Mouse (Mus musculus): ENCODE measurements at regions not wholly inside any gene's neighbourhood (a gene's known extent, or its start where the extent isn't known, plus 50 kb on each side); places are given as distances from the start of the nearest gene placed in this dataset.

GRCm38 (mm10) chr13:28782497-28783246 lies 170.8 kb downstream of the Sox4 start:
- no peaks in the 10 kb centered on the region for H3K27me3 ChIP-seq (ENCODE audit: low read depth, poor library complexity, severe bottlenecking)
- peak overlapping the region; percentile 79 for H3K27ac ChIP-seq
- H3K36me3 ChIP-seq: no peaks in the 10 kb centered on the region
- H3K4me1 ChIP-seq: peaks cover 55% of the 10 kb centered on the region
- no peak overlapping the region for H3K4me3 ChIP-seq
- H3K9me3 ChIP-seq (replicated peaks): no peaks in the 10 kb centered on the region
- 49% methylated on average over 10 of the region's 10 CpGs for WGBS
- no peak for DNase-seq (ENCODE audit: low spot score)

- H3K36me3 ChIP-seq: no peaks in the 10 kb centered on the region
- H3K27me3 ChIP-seq (ENCODE audit: low read depth, poor library complexity, severe bottlenecking): no peaks in the 10 kb centered on the region
- no peaks in the 10 kb centered on the region for H3K9me3 ChIP-seq (replicated peaks)
- peak overlapping the region; percentile 1; the same call in 1 of the 2 replicates for H3K4me3 ChIP-seq
- WGBS: 6% methylated on average over 5 of the region's 5 CpGs
- peak overlapping the region; percentile 79 for H3K27ac ChIP-seq
- peaks cover 49% of the 10 kb centered on the region for H3K4me1 ChIP-seq
- peak; percentile 46 for DNase-seq (ENCODE audit: low spot score)
These were observed 171.4 kb downstream of the Sox4 start for GRCm38 (mm10) chr13:28782081-28782480.

DNA sequence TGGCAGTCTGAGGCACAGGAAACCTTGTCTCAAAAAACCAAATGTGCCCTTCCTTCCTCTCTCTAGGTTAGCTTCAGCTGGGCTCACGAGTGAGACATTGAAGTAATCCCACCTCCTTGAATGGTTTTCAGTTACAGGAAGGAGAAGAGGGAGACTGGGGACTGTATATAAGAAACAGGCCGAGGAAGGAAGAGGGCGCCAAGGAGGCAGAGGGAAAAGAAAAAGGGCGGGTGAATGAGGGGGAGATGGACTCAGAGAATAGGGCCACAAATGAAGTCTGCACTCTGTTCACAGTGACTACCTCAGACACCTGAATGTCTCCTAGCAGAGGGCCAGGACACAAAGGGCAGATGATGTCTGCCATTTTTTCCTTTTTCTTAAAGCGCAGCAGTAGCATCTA lies 171.9 kb downstream of the Sox4 start:
- Histone ChIP-seq H3K4me3 (peak overlapping the region; percentile 1; the same call in 1 of the 2 replicates), H3K36me3 (no peaks in the 10 kb centered on the region), H3K9me3 (replicated peaks) (no peaks in the 10 kb centered on the region), H3K27ac (peak overlapping the region; percentile 79), H3K4me1 (peaks cover 45% of the 10 kb centered on the region), H3K27me3 (ENCODE audit: low read depth, poor library complexity, severe bottlenecking) (no peaks in the 10 kb centered on the region)
- 8% methylated on average over 5 of the region's 5 CpGs for WGBS
- DNase-seq (ENCODE audit: low spot score): no peak

- H3K27me3 ChIP-seq (ENCODE audit: low read depth, poor library complexity, severe bottlenecking): no peaks in the 10 kb centered on the region
- 55% methylated on average over 5 of the region's 5 CpGs for WGBS
- no peaks in the 10 kb centered on the region for H3K9me3 ChIP-seq (replicated peaks)
- H3K36me3 ChIP-seq: no peaks in the 10 kb centered on the region
- peaks cover 43% of the 10 kb centered on the region for H3K4me1 ChIP-seq
- no peak overlapping the region for H3K4me3 ChIP-seq
- no peak for DNase-seq (ENCODE audit: low spot score)
- H3K27ac ChIP-seq: no peak overlapping the region
These were observed 173.1 kb downstream of the Sox4 start for GRCm38 (mm10) chr13:28780462-28780861.

DNA sequence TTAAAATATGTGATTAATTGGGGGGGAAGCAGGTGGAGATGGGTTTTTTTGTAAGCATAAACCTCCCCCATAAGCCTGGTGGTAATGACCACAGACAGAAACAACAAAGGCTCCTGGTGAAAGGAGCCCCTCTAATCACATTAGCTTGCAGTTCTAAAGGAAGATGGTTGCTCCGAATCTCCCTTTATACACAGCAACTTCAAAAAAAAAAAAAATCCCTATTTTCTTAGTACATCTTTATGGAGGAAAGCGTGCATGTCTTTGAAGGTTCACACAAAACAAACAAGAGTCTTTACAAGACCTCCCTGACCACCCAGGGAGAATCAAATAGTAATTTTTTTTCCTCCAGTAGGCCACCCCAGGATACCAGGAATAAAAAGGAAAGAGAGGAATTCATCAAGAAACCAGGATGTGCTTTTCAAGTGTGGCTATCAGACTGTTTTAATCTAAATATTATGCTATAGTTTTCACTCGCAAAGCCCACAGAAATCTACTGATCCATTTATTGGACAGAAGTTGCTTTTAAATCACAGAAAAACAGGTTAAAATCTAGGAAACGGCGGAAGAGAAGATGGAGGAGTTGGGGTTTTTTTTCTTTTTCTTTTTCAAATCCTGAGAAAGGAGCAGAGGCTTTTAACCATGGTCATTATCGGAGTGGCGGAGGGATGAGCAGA lies 178.2 kb downstream of the Sox4 start:
- Histone ChIP-seq H3K4me1 (peaks cover 46% of the 10 kb centered on the region), H3K36me3 (no peaks in the 10 kb centered on the region), H3K27ac (0 out of 2 replicates have a peak overlapping the region, but pooled peaks have one; percentile 46), H3K9me3 (replicated peaks) (no peaks in the 10 kb centered on the region), H3K27me3 (ENCODE audit: low read depth, poor library complexity, severe bottlenecking) (no peaks in the 10 kb centered on the region), H3K4me3 (no peak overlapping the region)
- DNase-seq (ENCODE audit: low spot score): no peak
- 72% methylated on average over 7 of the region's 7 CpGs for WGBS

GRCm38 (mm10) chr13:28774649-28775048 lies 178.9 kb downstream of the Sox4 start:
- DNase-seq (ENCODE audit: low spot score): peak; percentile 53
- H3K9me3 ChIP-seq (replicated peaks): no peaks in the 10 kb centered on the region
- peaks cover 46% of the 10 kb centered on the region for H3K4me1 ChIP-seq
- H3K4me3 ChIP-seq: no peak overlapping the region
- 57% methylated on average over 7 of the region's 7 CpGs for WGBS
- peak overlapping the region; percentile 46; the same call in 1 of the 2 replicates for H3K27ac ChIP-seq
- no peaks in the 10 kb centered on the region for H3K27me3 ChIP-seq (ENCODE audit: low read depth, poor library complexity, severe bottlenecking)
- H3K36me3 ChIP-seq: no peaks in the 10 kb centered on the region

GRCm38 (mm10) chr13:28773466-28773865 lies 180.0 kb downstream of the Sox4 start:
- WGBS: 84% methylated on average over 2 of the region's 2 CpGs
- DNase-seq (ENCODE audit: low spot score): no peak
- H3K9me3 ChIP-seq (replicated peaks): no peaks in the 10 kb centered on the region
- no peaks in the 10 kb centered on the region for H3K36me3 ChIP-seq
- H3K4me1 ChIP-seq: peaks cover 55% of the 10 kb centered on the region
- no peaks in the 10 kb centered on the region for H3K27me3 ChIP-seq (ENCODE audit: low read depth, poor library complexity, severe bottlenecking)
- H3K4me3 ChIP-seq: no peak overlapping the region
- H3K27ac ChIP-seq: no peak overlapping the region

GRCm38 (mm10) chr13:28770531-28770930 lies 183.0 kb downstream of the Sox4 start:
- Histone ChIP-seq H3K27me3 (ENCODE audit: low read depth, poor library complexity, severe bottlenecking) (no peaks in the 10 kb centered on the region), H3K4me1 (peaks cover 59% of the 10 kb centered on the region), H3K4me3 (no peak overlapping the region), H3K9me3 (replicated peaks) (no peaks in the 10 kb centered on the region), H3K36me3 (no peaks in the 10 kb centered on the region), H3K27ac (peak overlapping the region; percentile 28; the same call in 1 of the 2 replicates)
- no peak for DNase-seq (ENCODE audit: low spot score)
- 44% methylated on average over 13 of the region's 13 CpGs for WGBS

GRCm38 (mm10) chr13:28770018-28770417 lies 183.5 kb downstream of the Sox4 start:
- Histone ChIP-seq H3K4me3 (no peak overlapping the region), H3K27ac (peak overlapping the region; percentile 61; the same call in 1 of the 2 replicates), H3K4me1 (peaks cover 54% of the 10 kb centered on the region), H3K36me3 (no peaks in the 10 kb centered on the region), H3K9me3 (replicated peaks) (no peaks in the 10 kb centered on the region), H3K27me3 (ENCODE audit: low read depth, poor library complexity, severe bottlenecking) (no peaks in the 10 kb centered on the region)
- 52% methylated on average over 4 of the region's 4 CpGs for WGBS
- DNase-seq (ENCODE audit: low spot score): no peak

DNA sequence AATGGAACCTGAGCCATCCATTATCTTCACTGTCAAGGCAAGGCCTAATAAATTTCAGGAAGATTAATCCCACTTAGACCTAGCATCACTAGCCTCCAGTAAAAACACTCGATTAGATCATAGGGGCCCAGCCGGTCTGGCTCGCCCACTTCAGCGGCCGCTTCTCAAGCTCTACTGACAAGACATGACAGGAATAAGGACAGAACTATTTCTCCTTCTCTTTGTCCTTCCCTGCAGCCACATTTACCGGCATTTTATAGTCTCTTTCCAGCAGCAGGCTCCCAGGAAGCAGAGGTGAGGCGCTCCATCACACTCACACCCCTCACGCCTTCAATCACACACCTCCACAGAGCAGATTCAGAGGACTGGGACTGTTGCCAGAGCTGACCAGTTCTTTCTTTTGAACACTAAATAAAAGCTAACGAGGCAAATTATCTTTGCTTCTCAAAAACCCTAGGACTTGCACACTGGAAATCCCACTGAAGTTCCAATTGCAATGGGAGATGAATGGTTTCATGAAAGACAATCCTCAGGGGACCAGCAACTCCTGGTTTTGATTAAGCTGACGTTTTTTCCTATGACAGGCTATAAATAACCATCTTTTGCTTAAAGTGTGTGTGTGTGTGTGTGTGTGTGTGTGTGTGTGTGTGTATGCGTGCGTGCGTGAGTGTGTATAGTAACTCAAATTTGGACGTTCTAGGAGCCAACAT lies 184.6 kb downstream of the Sox4 start:
- peaks cover 44% of the 10 kb centered on the region for H3K4me1 ChIP-seq
- peak; percentile 63 for DNase-seq (ENCODE audit: low spot score)
- H3K4me3 ChIP-seq: peak overlapping the region; percentile 22; the same call in 1 of the 2 replicates
- no peaks in the 10 kb centered on the region for H3K27me3 ChIP-seq (ENCODE audit: low read depth, poor library complexity, severe bottlenecking)
- H3K36me3 ChIP-seq: no peaks in the 10 kb centered on the region
- H3K9me3 ChIP-seq (replicated peaks): no peaks in the 10 kb centered on the region
- H3K27ac ChIP-seq: peak overlapping the region; percentile 68
- 26% methylated on average over 14 of the region's 14 CpGs for WGBS

GRCm38 (mm10) chr13:28762555-28762954 lies 191.0 kb downstream of the Sox4 start:
- no peaks in the 10 kb centered on the region for H3K27me3 ChIP-seq (ENCODE audit: low read depth, poor library complexity, severe bottlenecking)
- no peak overlapping the region for H3K27ac ChIP-seq
- no peaks in the 10 kb centered on the region for H3K36me3 ChIP-seq
- DNase-seq (ENCODE audit: low spot score): no peak
- H3K4me3 ChIP-seq: no peak overlapping the region
- peaks cover 30% of the 10 kb centered on the region for H3K4me1 ChIP-seq
- 90% methylated on average over 2 of the region's 2 CpGs for WGBS
- H3K9me3 ChIP-seq (replicated peaks): no peaks in the 10 kb centered on the region

GRCm38 (mm10) chr13:28759026-28759425 lies 194.5 kb downstream of the Sox4 start:
- DNase-seq (ENCODE audit: low spot score): no peak
- no peaks in the 10 kb centered on the region for H3K36me3 ChIP-seq
- no peak overlapping the region for H3K4me3 ChIP-seq
- H3K4me1 ChIP-seq: peaks cover 55% of the 10 kb centered on the region
- peak overlapping the region; percentile 90; the same call in 1 of the 2 replicates for H3K27ac ChIP-seq
- H3K27me3 ChIP-seq (ENCODE audit: low read depth, poor library complexity, severe bottlenecking): no peaks in the 10 kb centered on the region
- WGBS: 41% methylated on average over 3 of the region's 3 CpGs
- H3K9me3 ChIP-seq (replicated peaks): no peaks in the 10 kb centered on the region

All from limb, embryonic 10.5 days (tissue).